In genomic region chr16:76775790-76776189, GRCm38 (mm10) we compare ENCODE assay signal across 12 mouse cellular contexts.
"Had no signal": no experiment of that assay in that cellular context is flagged by ENCODE, and none has a peak within 500 bp of the region (broad histone marks: within the 10 kb centered on the region; RNA-seq: fewer than 3 reads in every experiment).

No protein-coding gene starts in this region.

- H3K4me2 ChIP-seq: liver, embryonic 12.5 days; lung, embryonic 14.5 days; neural tube, embryonic 15.5 days had no signal

- H3K4me1 ChIP-seq: limb, embryonic 10.5 days; liver, embryonic 12.5 days; neural tube, embryonic 15.5 days had no signal

- H3K36me3 ChIP-seq: limb, embryonic 10.5 days; liver, embryonic 12.5 days; neural tube, embryonic 15.5 days had no signal

- H3K4me3 ChIP-seq: left cerebral cortex, adult 2 months; limb, embryonic 10.5 days; liver, embryonic 12.5 days; myocyte; neural tube, embryonic 15.5 days had no signal

- ATAC-seq: intestine, embryonic 16.5 days; liver, embryonic 12.5 days had no signal

- H3K9ac ChIP-seq: liver, embryonic 12.5 days; lung, embryonic 14.5 days; neural tube, embryonic 15.5 days had no signal

- H3K9me3 ChIP-seq: limb, embryonic 10.5 days; liver, embryonic 12.5 days; neural tube, embryonic 15.5 days had no signal

- H3K27me3 ChIP-seq: liver, embryonic 12.5 days; neural tube, embryonic 15.5 days had no signal

- H3K27ac ChIP-seq: left cerebral cortex, adult 2 months; limb, embryonic 10.5 days; liver, embryonic 12.5 days; neural tube, embryonic 15.5 days had no signal

- DNase-seq: lung, embryonic 14.5 days; lung, postnatal 10 days; lung, postnatal 4 days; right cerebral cortex, adult 18-20 months; right cerebral cortex, postnatal 25 days; thymus, postnatal 36 days had no signal
